Mouse (Mus musculus) liver, adult 2 months (tissue): ENCODE measurements around the gene Dnal4. TPM values are rescaled to one million over a fixed set of nuclear protein-coding genes. Genes with fewer than 3 reads are reported as not detected.

Source experiments
- DNase-seq: peaks from one replicate; pipeline ENCODE4 v3.0.0-alpha.2; 2011; ENCODE audit warnings: low read depth, low spot score; ENCODE audit errors: extremely low read depth
- H3K27ac ChIP-seq: fragments of 200-500 bp; replicated peaks from 2 replicates; pipeline ENCODE4 v1.5.1; 2012; ENCODE audit warnings: low read depth, mild to moderate bottlenecking, control low read depth, inconsistent platforms, low read length; ENCODE audit not compliant: insufficient read depth
- H3K27me3 ChIP-seq: fragments of 200-500 bp; 2 replicates; pipeline ENCODE4 v1.6.1; 2012; ENCODE audit warnings: mild to moderate bottlenecking, moderate library complexity, low read length, inconsistent platforms; ENCODE audit not compliant: control insufficient read depth, insufficient read depth
- H3K36me3 ChIP-seq: fragments of 200-500 bp; 2 replicates; pipeline ENCODE4 v1.6.1; 2012; ENCODE audit warnings: low read length, inconsistent platforms; ENCODE audit not compliant: control insufficient read depth, insufficient read depth
- H3K4me1 ChIP-seq: fragments of 200-500 bp; 2 replicates; pipeline ENCODE4 v1.6.1; 2011; ENCODE audit warnings: low read length; ENCODE audit not compliant: control insufficient read depth, insufficient read depth
- H3K4me3 ChIP-seq: fragments of 200-500 bp; 2 replicates; pipeline ENCODE4 v1.5.1; 2011; ENCODE audit warnings: low read depth, mild to moderate bottlenecking, control low read depth, low read length, moderate library complexity; ENCODE audit not compliant: insufficient read depth
- H3K79me2 ChIP-seq: fragments of 200-500 bp; 2 replicates; pipeline ENCODE4 v1.6.1; 2012; ENCODE audit warnings: inconsistent platforms, mild to moderate bottlenecking, low read length, moderate library complexity; ENCODE audit not compliant: control insufficient read depth, insufficient read depth
- H3K9ac ChIP-seq: fragments of 200-500 bp; 2 replicates; pipeline ENCODE4 v1.6.1; 2012; ENCODE audit warnings: low read depth, mild to moderate bottlenecking, control low read depth, inconsistent platforms, low read length
- CTCF ChIP-seq: fragments of 200-500 bp; IDR thresholded peaks from 2 replicates; pipeline ENCODE4 v1.5.1; 2011; ENCODE audit warnings: low read depth, low read length, control low read depth
- POLR2A ChIP-seq: fragments of 200-500 bp; IDR thresholded peaks from 2 replicates; pipeline ENCODE4 v1.6.1; 2011; ENCODE audit warnings: low read length, control low read depth; ENCODE audit not compliant: insufficient read depth; ENCODE audit errors: extremely low read depth
- WGBS: fragments of 180-500 bp; shearing (Covaris S2); methylation state at CpG from one replicate; pipeline ENCODE4 v1.1.7; 2018; 5-methylcytosine and 5-hydroxymethylcytosine counted together
- polyA plus RNA-seq: library from polyadenylated mRNA; depleted of rRNA; stranded (reverse); fragments of >200 nt; gene quantifications from 2 replicates; pipeline ENCODE4 v1.2.3, GENCODE M21; 2012; rRNA removed
- total RNA-seq: library from RNA; depleted of rRNA; stranded (reverse); fragments of >200 nt; gene quantifications from 2 replicates; pipeline ENCODE4 v1.2.3, GENCODE M21; 2014; rRNA removed

The Dnal4 gene
- total and polyA plus RNA-seq, 2 experiments = 6.2 to 14.2 TPM

DNA sequence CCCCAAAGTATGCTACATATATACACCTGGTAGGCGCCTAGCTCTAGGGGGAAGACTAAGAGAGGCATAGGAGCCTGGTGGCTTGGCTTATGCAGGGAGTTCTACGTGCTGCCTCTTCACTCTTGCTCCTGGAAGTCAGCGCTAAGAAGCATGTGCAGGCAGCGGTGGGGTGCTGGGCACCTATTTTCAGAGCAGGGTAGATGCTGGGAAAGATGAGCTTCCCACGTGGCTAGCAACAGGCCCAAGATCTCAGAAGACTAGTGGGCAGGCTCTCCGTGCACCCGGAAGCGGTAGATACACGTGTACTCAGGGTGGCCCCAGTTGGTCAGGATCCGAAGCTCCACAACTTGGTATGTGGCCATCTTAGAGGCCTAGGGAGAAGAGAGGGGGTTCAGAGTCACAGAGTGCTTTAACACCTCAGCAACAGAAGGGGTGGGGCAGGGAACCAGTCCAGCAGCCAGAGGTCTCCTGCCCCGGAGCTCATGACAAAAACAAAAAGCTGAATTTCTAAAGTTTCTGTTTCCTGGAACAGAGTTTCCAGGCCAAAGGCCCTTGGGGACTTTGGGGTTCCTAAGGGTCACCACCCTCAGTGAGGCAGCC lies 52.4 kb downstream of the Dnal4 start:
- Histone ChIP-seq H3K4me1 (peaks cover 14% of the 10 kb centered on the region), H3K9ac (no peak overlapping the region), H3K27me3 (no peaks in the 10 kb centered on the region), H3K27ac (no peak overlapping the region), H3K36me3 (peaks cover 32% of the 10 kb centered on the region), H3K79me2 (no peaks in the 10 kb centered on the region), H3K4me3 (no peak overlapping the region)
- TF ChIP-seq CTCF = no peak
- TF ChIP-seq POLR2A = no peak
- 86% methylated on average over 11 of the region's 11 CpGs for WGBS
- no peak for DNase-seq

DNA sequence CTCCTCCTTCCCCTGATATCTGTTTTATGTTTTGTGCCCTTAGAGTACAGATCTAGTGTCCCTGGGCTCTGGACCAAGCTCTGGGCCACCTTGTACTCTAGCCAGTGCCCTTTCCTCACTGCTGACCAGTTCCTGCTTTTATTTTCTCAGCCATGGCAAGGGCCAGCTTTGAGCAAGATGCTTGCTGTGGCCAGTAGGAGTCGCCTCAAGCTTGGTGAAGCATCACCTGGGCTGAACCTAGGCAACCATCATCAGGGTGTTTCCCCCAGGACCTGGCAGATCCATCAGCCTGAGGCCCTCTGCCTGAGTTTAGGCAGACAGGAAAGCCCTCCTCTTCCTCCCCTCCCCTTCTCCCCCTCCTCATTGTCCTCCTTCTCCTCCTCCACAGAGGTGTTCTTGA lies 54.2 kb downstream of the Dnal4 start:
- Histone ChIP-seq H3K27ac (no peak overlapping the region), H3K4me1 (no peaks in the 10 kb centered on the region), H3K9ac (no peak overlapping the region), H3K79me2 (no peaks in the 10 kb centered on the region), H3K4me3 (no peak overlapping the region), H3K27me3 (no peaks in the 10 kb centered on the region), H3K36me3 (peaks cover 23% of the 10 kb centered on the region)
- DNase-seq = peak; percentile 81
- TF ChIP-seq CTCF (peak; percentile 94), POLR2A (no peak)
- WGBS = 26% methylated on average over 1 of the region's 1 CpGs

GRCm38 (mm10) chr15:79720796-79721195 lies 56.9 kb downstream of the Dnal4 start:
- DNase-seq = no peak
- H3K36me3 ChIP-seq = peaks cover 9% of the 10 kb centered on the region
- no peaks in the 10 kb centered on the region for H3K27me3 ChIP-seq
- no peak overlapping the region for H3K27ac ChIP-seq
- H3K9ac ChIP-seq = no peak overlapping the region
- no peaks in the 10 kb centered on the region for H3K79me2 ChIP-seq
- 81% methylated on average over 4 of the region's 4 CpGs for WGBS
- no peaks in the 10 kb centered on the region for H3K4me1 ChIP-seq
- no peak for TF ChIP-seq POLR2A
- H3K4me3 ChIP-seq = no peak overlapping the region

GRCm38 (mm10) chr15:79720267-79720666 lies 57.4 kb downstream of the Dnal4 start:
- no peak overlapping the region for H3K9ac ChIP-seq
- TF ChIP-seq CTCF (no peak), POLR2A (no peak)
- no peak overlapping the region for H3K27ac ChIP-seq
- H3K4me1 ChIP-seq = no peaks in the 10 kb centered on the region
- no peak overlapping the region for H3K4me3 ChIP-seq
- peaks cover 5% of the 10 kb centered on the region for H3K36me3 ChIP-seq
- 93% methylated on average over 8 of the region's 8 CpGs for WGBS
- no peak for DNase-seq
- H3K27me3 ChIP-seq = no peaks in the 10 kb centered on the region
- no peaks in the 10 kb centered on the region for H3K79me2 ChIP-seq

- peaks cover 11% of the 10 kb centered on the region for H3K36me3 ChIP-seq
- no peaks in the 10 kb centered on the region for H3K4me1 ChIP-seq
- no peaks in the 10 kb centered on the region for H3K27me3 ChIP-seq
- no peak overlapping the region for H3K4me3 ChIP-seq
- H3K9ac ChIP-seq = no peak overlapping the region
- DNase-seq = no peak
- 95% methylated on average over 6 of the region's 6 CpGs for WGBS
- no peaks in the 10 kb centered on the region for H3K79me2 ChIP-seq
- TF ChIP-seq CTCF (no peak), POLR2A (no peak)
- H3K27ac ChIP-seq = no peak overlapping the region
Measured at GRCm38 (mm10) chr15:79716710-79717109, 60.9 kb downstream of the Dnal4 start.

DNA sequence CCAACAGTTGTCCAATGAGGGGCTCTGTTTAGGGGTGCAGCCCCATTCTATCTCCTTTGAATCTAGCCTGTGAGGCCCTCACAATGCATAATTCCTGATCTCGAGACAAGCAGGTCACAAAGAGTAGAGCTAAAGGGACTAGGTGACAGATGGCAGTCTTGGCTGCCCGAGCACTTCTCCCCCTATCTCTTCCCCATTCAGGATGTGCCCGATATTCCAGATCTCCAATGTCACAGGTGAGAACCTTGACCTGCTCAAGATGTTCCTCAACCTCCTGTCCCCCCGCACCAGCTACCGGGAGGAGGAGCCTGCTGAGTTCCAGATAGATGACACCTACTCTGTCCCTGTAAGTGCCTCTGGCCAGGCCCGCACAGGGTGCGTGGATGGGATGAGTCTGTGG lies 62.0 kb downstream of the Dnal4 start:
- H3K9ac ChIP-seq = no peak overlapping the region
- H3K27me3 ChIP-seq = no peaks in the 10 kb centered on the region
- H3K79me2 ChIP-seq = no peaks in the 10 kb centered on the region
- no peaks in the 10 kb centered on the region for H3K4me1 ChIP-seq
- H3K4me3 ChIP-seq = no peak overlapping the region
- H3K36me3 ChIP-seq = peaks cover 12% of the 10 kb centered on the region
- no peak overlapping the region for H3K27ac ChIP-seq
- DNase-seq = no peak
- 93% methylated on average over 7 of the region's 7 CpGs for WGBS
- TF ChIP-seq CTCF = no peak
- no peak for TF ChIP-seq POLR2A

Other genes with a start within 250 kb of the Dnal4 start
- 88.5 and 102 TPM in 2 replicates for gene Ddx17, start 231.1 kb downstream of the Dnal4 start, total RNA-seq
- gene Ddx17, start 231.1 kb downstream of the Dnal4 start, polyA plus RNA-seq = 75.3 and 105 TPM in 2 replicates
- 0.09 TPM in 1 of 2 replicates, not detected in the other for gene Dmc1, start 172.7 kb downstream of the Dnal4 start, total RNA-seq
- gene Dmc1, start 172.7 kb downstream of the Dnal4 start, polyA plus RNA-seq = not detected in 2 replicates
- 0.83 and 1.1 TPM in 2 replicates for gene Fam227a, start 118.9 kb downstream of the Dnal4 start, total RNA-seq
- 0.14 and 0.20 TPM in 2 replicates for gene Fam227a, start 118.9 kb downstream of the Dnal4 start, polyA plus RNA-seq
- gene Cby1, start 118.7 kb downstream of the Dnal4 start, total RNA-seq = 6.6 and 6.8 TPM in 2 replicates
- 3.3 and 4.4 TPM in 2 replicates for gene Cby1, start 118.7 kb downstream of the Dnal4 start, polyA plus RNA-seq
- 46.0 and 52.8 TPM in 2 replicates for gene Tomm22, start 107.0 kb downstream of the Dnal4 start, total RNA-seq
- gene Tomm22, start 107.0 kb downstream of the Dnal4 start, polyA plus RNA-seq = 22.2 and 23.9 TPM in 2 replicates
- 19.0 and 25.6 TPM in 2 replicates for gene Josd1, start 89.9 kb downstream of the Dnal4 start, total RNA-seq
- gene Josd1, start 89.9 kb downstream of the Dnal4 start, polyA plus RNA-seq = 21.9 and 22.6 TPM in 2 replicates
- 8.1 and 8.5 TPM in 2 replicates for gene Gtpbp1, start 87.0 kb downstream of the Dnal4 start, total RNA-seq
- 12.8 and 13.2 TPM in 2 replicates for gene Gtpbp1, start 87.0 kb downstream of the Dnal4 start, polyA plus RNA-seq
- 33.9 and 45.8 TPM in 2 replicates for gene Sun2, start 35.3 kb downstream of the Dnal4 start, total RNA-seq
- gene Sun2, start 35.3 kb downstream of the Dnal4 start, polyA plus RNA-seq = 29.7 and 33.4 TPM in 2 replicates
- 0.09 and 0.20 TPM in 2 replicates for gene Nptxr, start 26.9 kb upstream of the Dnal4 start, total RNA-seq
- gene Nptxr, start 26.9 kb upstream of the Dnal4 start, polyA plus RNA-seq = 0.11 and 0.19 TPM in 2 replicates
- gene Npcd, start 56.4 kb upstream of the Dnal4 start, total RNA-seq = not detected in 2 replicates
- gene Npcd, start 56.4 kb upstream of the Dnal4 start, polyA plus RNA-seq = 0.26 TPM in 1 of 2 replicates, not detected in the other
- gene Cbx6, start 56.8 kb upstream of the Dnal4 start, total RNA-seq = 1.2 and 1.8 TPM in 2 replicates
- gene Cbx6, start 56.8 kb upstream of the Dnal4 start, polyA plus RNA-seq = 2.9 and 3.7 TPM in 2 replicates
- 2.6 and 3.6 TPM in 2 replicates for gene Apobec3, start 113.8 kb upstream of the Dnal4 start, total RNA-seq
- 1.5 and 2.4 TPM in 2 replicates for gene Apobec3, start 113.8 kb upstream of the Dnal4 start, polyA plus RNA-seq
- 4.0 and 4.4 TPM in 2 replicates for gene Cbx7, start 193.3 kb upstream of the Dnal4 start, total RNA-seq
- gene Cbx7, start 193.3 kb upstream of the Dnal4 start, polyA plus RNA-seq = 7.5 and 10.1 TPM in 2 replicates
- gene Pdgfb, start 237.1 kb upstream of the Dnal4 start, total RNA-seq = 0.65 and 1.6 TPM in 2 replicates
- gene Pdgfb, start 237.1 kb upstream of the Dnal4 start, polyA plus RNA-seq = 1.0 and 1.2 TPM in 2 replicates